Comparison of ENCODE assay signal across 22 mouse cellular contexts in the genomic region with DNA sequence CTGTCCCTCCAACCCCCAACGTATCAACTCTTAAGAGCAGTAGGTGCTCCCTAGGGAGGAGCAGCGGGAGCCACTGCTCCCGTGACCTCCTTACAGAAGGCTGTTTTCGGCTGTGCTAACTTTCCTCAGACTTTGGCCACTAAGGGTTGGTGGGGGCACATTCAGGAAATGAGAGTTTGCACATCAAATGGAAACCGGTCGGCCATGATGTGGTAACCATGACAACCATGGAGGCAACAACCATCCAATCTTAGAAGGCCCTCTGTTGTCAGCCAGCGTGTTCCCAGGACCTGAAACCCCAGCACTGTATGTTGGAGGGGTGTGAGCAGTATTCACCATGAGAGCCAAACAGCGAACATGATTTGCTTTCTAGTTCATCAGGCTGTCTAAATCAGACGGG. TPM values are rescaled to one million over a fixed set of nuclear protein-coding genes. Genes with fewer than 3 reads are reported as not detected.
DNase-seq lines count a peak whose midpoint lies in the region; ATAC-seq and TF ChIP-seq lines count a peak whose summit lies in the region.
"Had no signal": no experiment of that assay in that cellular context is flagged by ENCODE, and none has a peak within 500 bp of the region (broad histone marks: within the 10 kb centered on the region; RNA-seq: fewer than 3 reads in every experiment).

No protein-coding gene starts in this region.

- no peak for TF ChIP-seq EP300 in CH12.LX (IDR thresholded peaks at IDR 0.05; ENCODE audit: low read length)

- H3K9me3 ChIP-seq in forebrain, postnatal 0 days (ENCODE audit: low read length): no peaks in the 10 kb centered on the region
- H3K9me3 ChIP-seq in forebrain, embryonic 12.5 days: no peaks in the 10 kb centered on the region
- H3K9me3 ChIP-seq in CH12.LX (replicated peaks; ENCODE audit: low read length): no peaks in the 10 kb centered on the region
- H3K9me3 ChIP-seq: embryonic facial prominence, embryonic 10.5 days; forebrain, embryonic 15.5 days; heart, embryonic 13.5 days; stomach, embryonic 15.5 days had no signal

- H3K27ac ChIP-seq in forebrain, postnatal 0 days (ENCODE audit: low read depth, low read length): no peak overlapping the region
- no peak overlapping the region for H3K27ac ChIP-seq in forebrain, embryonic 12.5 days
- H3K27ac ChIP-seq in spleen, adult 2 months (ENCODE audit: insufficient read depth, low read length): no peak overlapping the region
- no peak overlapping the region for H3K27ac ChIP-seq in CH12.LX (ENCODE audit: insufficient read depth, low read depth)
- H3K27ac ChIP-seq: heart, embryonic 13.5 days; stomach, embryonic 15.5 days had no signal

- no peaks in the 10 kb centered on the region for H3K4me1 ChIP-seq in forebrain, postnatal 0 days (ENCODE audit: insufficient read depth)
- H3K4me1 ChIP-seq in forebrain, embryonic 12.5 days: peaks cover 32% of the 10 kb centered on the region
- H3K4me1 ChIP-seq in spleen, adult 2 months (ENCODE audit: control insufficient read depth, insufficient read depth, insufficient read length): peaks cover 56% of the 10 kb centered on the region
- peaks cover 19 to 69% of the 10 kb centered on the region in 2 experiments for H3K4me1 ChIP-seq in CH12.LX (ENCODE audit: control insufficient read depth in 1 of 2, insufficient read depth in 2 of 2)

- TF ChIP-seq CTCF in forebrain, postnatal 0 days (IDR thresholded peaks at IDR 0.05; ENCODE audit: low read depth): no peak
- no peak for TF ChIP-seq CTCF in spleen, adult 2 months (IDR thresholded peaks at IDR 0.05; ENCODE audit: extremely low read depth, insufficient read depth, insufficient read length, insufficient replicate concordance)
- no peak for TF ChIP-seq CTCF in CH12.LX (conservative IDR thresholded peaks at IDR 0.05 in 1 of 2, IDR thresholded peaks at IDR 0.05 in 1 of 2; ENCODE audit: low read depth in 2 of 2, low read length in 2 of 2)

- in situ Hi-C loops in CH12.LX (cut with MboI; ENCODE audit: low pct_ligation_motif_present, low pct_unique_long_range_greater_than_20kb, low sequenced_read_pairs): no loop called here

- H3K79me2 ChIP-seq in CH12.LX (replicated peaks; ENCODE audit: control insufficient read depth, extremely low read depth, insufficient read depth, poor library complexity, severe bottlenecking): peaks cover 89% of the 10 kb centered on the region

- no peak for TF ChIP-seq POLR2A in spleen, adult 2 months (IDR thresholded peaks at IDR 0.05; ENCODE audit: low read depth, low read length)
- no peak for TF ChIP-seq POLR2A in CH12.LX (IDR thresholded peaks at IDR 0.05; ENCODE audit: low read depth, low read length)

- 62% methylated on average over 9 of the region's 9 CpGs for WGBS in forebrain, postnatal 0 days
- WGBS in forebrain, embryonic 12.5 days: 85% methylated on average over 9 of the region's 9 CpGs
- 46% methylated on average over 9 of the region's 9 CpGs for WGBS in spleen, adult 2 months

- H3K4me2 ChIP-seq in forebrain, postnatal 0 days (ENCODE audit: low read depth): no peak overlapping the region
- no peak overlapping the region for H3K4me2 ChIP-seq in forebrain, embryonic 12.5 days
- no peak overlapping the region for H3K4me2 ChIP-seq in CH12.LX (ENCODE audit: insufficient read depth, low read depth, poor library complexity, severe bottlenecking)
- H3K4me2 ChIP-seq: forebrain, embryonic 15.5 days; heart, embryonic 13.5 days; liver, embryonic 11.5 days; stomach, embryonic 15.5 days had no signal

- no peak for ATAC-seq in forebrain, postnatal 0 days
- no peak for ATAC-seq in forebrain, embryonic 12.5 days (ENCODE audit: low FRiP score)
- ATAC-seq in neutrophil, adult 5-6 weeks (ENCODE audit: extremely low read depth, insufficient number of reproducible peaks, low FRiP score, poor library complexity, severe bottlenecking): peak; percentile 14; the same call in 1 of the 2 replicates
- ATAC-seq: forebrain, embryonic 15.5 days had no signal

- peak; percentile 13 for DNase-seq in forebrain, postnatal 0 days
- DNase-seq in spleen, adult 2 months (ENCODE audit: low read depth in 1 of 2, low spot score in 2 of 2): peak; percentile 23 to 62
- no peak for DNase-seq in spleen, postnatal 4 days (ENCODE audit: low spot score in 2 of 2)
- DNase-seq in CH12.LX (ENCODE audit: extremely low read depth): peak; percentile 64
- no peak for DNase-seq in neural tube, embryonic 10.5 days (ENCODE audit: extremely low spot score, low spot score)
- DNase-seq in urinary bladder, postnatal 10 days (ENCODE audit: low spot score): no peak
- DNase-seq: adrenal gland, postnatal 10 days; cerebellum, adult 11-12 months; cerebellum, postnatal 25 days; heart, postnatal 36 days; layer of hippocampus, postnatal 36 days; left cerebral cortex, postnatal 4 days; midbrain, embryonic 14.5 days; thymus, postnatal 4 days had no signal

- no peak overlapping the region for H3K9ac ChIP-seq in forebrain, postnatal 0 days
- no peak overlapping the region for H3K9ac ChIP-seq in forebrain, embryonic 12.5 days
- no peak overlapping the region for H3K9ac ChIP-seq in CH12.LX (ENCODE audit: insufficient read depth, low read depth)
- H3K9ac ChIP-seq: forebrain, embryonic 15.5 days; heart, embryonic 13.5 days; stomach, embryonic 15.5 days had no signal

- no peak overlapping the region for H3K4me3 ChIP-seq in forebrain, postnatal 0 days (ENCODE audit: low read depth, low read length)
- H3K4me3 ChIP-seq in forebrain, embryonic 12.5 days (replicated peaks): no peak overlapping the region
- no peak overlapping the region for H3K4me3 ChIP-seq in spleen, adult 2 months (ENCODE audit: extremely low read depth, insufficient read depth, insufficient read length)
- no peak overlapping the region for H3K4me3 ChIP-seq in CH12.LX (replicated peaks in 1 of 3; ENCODE audit: low read depth in 2 of 3, low read length in 2 of 3, poor library complexity in 1 of 3)
- H3K4me3 ChIP-seq: embryonic facial prominence, embryonic 10.5 days; erythroblast, embryonic 14.5 days; forebrain, embryonic 15.5 days; heart, embryonic 13.5 days; stomach, embryonic 15.5 days had no signal

- TF ChIP-seq RAD21 in CH12.LX (IDR thresholded peaks at IDR 0.05; ENCODE audit: low read depth, low read length): no peak

- dilution Hi-C loops in CH12.LX (cut with MboI; ENCODE audit: extremely low pct_ligation_motif_present, extremely low pct_unique_long_range_greater_than_20kb, low sequenced_read_pairs): no loop called here

- no peaks in the 10 kb centered on the region for H3K27me3 ChIP-seq in forebrain, postnatal 0 days (ENCODE audit: insufficient read depth, low read length)
- H3K27me3 ChIP-seq in forebrain, embryonic 12.5 days: peaks cover 9% of the 10 kb centered on the region; the same call in 1 of the 2 replicates
- H3K27me3 ChIP-seq in spleen, adult 2 months (ENCODE audit: control insufficient read depth, insufficient read depth, low read length): no peaks in the 10 kb centered on the region
- no peaks in the 10 kb centered on the region for H3K27me3 ChIP-seq in CH12.LX (replicated peaks)
- H3K27me3 ChIP-seq: forebrain, embryonic 15.5 days; heart, embryonic 13.5 days; stomach, embryonic 15.5 days had no signal

- H3K36me3 ChIP-seq in forebrain, postnatal 0 days (ENCODE audit: insufficient read depth): no peaks in the 10 kb centered on the region
- H3K36me3 ChIP-seq in forebrain, embryonic 12.5 days (replicated peaks): no peaks in the 10 kb centered on the region
- H3K36me3 ChIP-seq in spleen, adult 2 months (ENCODE audit: control insufficient read depth, insufficient read depth, low read length): peaks cover 5% of the 10 kb centered on the region; the same call in 1 of the 2 replicates
- peaks cover 14 to 48% of the 10 kb centered on the region in 2 experiments for H3K36me3 ChIP-seq in CH12.LX (replicated peaks in 1 of 2; ENCODE audit: control insufficient read depth in 1 of 2, insufficient read depth in 1 of 2, low read length in 1 of 2)
- H3K36me3 ChIP-seq: embryonic facial prominence, embryonic 10.5 days; forebrain, embryonic 15.5 days; heart, embryonic 13.5 days; stomach, embryonic 15.5 days had no signal

TF ChIP-seq in CH12.LX, 34 proteins besides CTCF, POLR2A, EP300 and RAD21:
- TF ChIP-seq CHD1 (IDR thresholded peaks at IDR 0.05; ENCODE audit: low read depth, low read length) (no peak), USF2 (conservative IDR thresholded peaks at IDR 0.05; ENCODE audit: low read depth, low read length) (no peak), ZMIZ1 (IDR thresholded peaks at IDR 0.05; ENCODE audit: low read depth, low read length) (no peak)

RNA-seq across cellular contexts. Expression of a gene that starts 7.4 kb away (rescaled TPM):
- total RNA-seq in forebrain, postnatal 0 days (2014; rRNA removed): 37.8 and 45.4 TPM in 2 replicates
- polyA plus RNA-seq in forebrain, postnatal 0 days (2015; fragmentation: Nextera tagmentation; extraction: Ambion mirVana): 51.6 and 60.2 TPM in 2 replicates
- 115 and 122 TPM in 2 replicates for polyA plus RNA-seq in forebrain, embryonic 12.5 days (2016; fragmentation: Nextera tagmentation; extraction: Ambion mirVana)
- 63.0 and 73.5 TPM in 2 replicates for polyA plus RNA-seq in spleen, adult 2 months (2012; rRNA removed)
- 107 and 115 TPM in 2 replicates for total RNA-seq in CH12.LX (2012; rRNA removed)
- total RNA-seq in CH12.LX (2014; rRNA removed): 123 and 139 TPM in 2 replicates
- 207 and 290 TPM in 2 replicates for polyA plus RNA-seq in CH12.LX (2012; ENCODE audit: insufficient read length, low read depth)
- 651 and 692 TPM in 2 replicates for total RNA-seq in neutrophil, adult 5-6 weeks (2017)

Comparison
In these comparisons a context has a peak if more than half of its experiments do, and no peak if none do; other contexts are left out.
1. DNase-seq: peak in forebrain, postnatal 0 days (single experiment), spleen, adult 2 months (2 of 2) and CH12.LX (single experiment); none in spleen, postnatal 4 days (0 of 2), neural tube, embryonic 10.5 days (single experiment) and urinary bladder, postnatal 10 days (single experiment).